Comparison of ENCODE assay signal across 1 mouse cellular context in the genomic region with DNA sequence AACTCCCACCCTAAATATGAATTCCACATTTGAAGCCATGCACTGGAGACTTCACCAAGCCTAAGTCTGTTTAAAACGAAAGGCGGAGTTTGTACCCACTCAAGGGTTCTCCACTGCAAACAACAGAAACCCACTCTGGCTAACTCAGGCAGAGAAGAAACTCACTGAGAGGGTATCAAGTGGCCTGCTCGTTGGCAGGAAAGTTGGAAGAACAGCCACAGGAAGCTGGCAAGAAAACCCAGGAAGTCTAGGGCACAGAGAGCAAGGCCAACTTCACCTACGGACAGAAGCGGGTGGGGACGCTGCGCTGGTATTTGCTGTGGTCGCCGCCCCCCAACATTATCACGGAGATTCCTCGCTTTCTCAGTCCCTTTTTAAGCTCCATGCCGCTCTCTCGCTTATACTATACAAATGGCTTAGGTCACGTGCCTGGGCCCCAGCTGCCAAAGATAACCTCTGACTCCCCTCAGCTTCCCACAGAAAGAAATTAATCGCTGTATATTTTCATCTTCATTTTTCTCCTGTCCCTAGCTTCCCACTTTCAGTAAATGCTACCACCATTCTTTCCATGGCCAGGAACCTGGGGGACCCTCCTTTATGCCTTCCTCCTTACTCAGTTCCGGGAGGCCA.
TF ChIP-seq lines count a peak whose summit lies in the region.

No protein-coding gene starts in this region.

TF ChIP-seq in MEL, 35 proteins besides CTCF, POLR2A, EP300 and RAD21:
- TF ChIP-seq POLR2AphosphoS5 (IDR thresholded peaks at IDR 0.05; ENCODE audit: borderline replicate concordance, low read depth, low read length) (no peak), USF1 (IDR thresholded peaks at IDR 0.05; ENCODE audit: low read depth, low read length) (peak; percentile 59; the same call in 1 of the 2 replicates)
